Mouse (Mus musculus) limb, embryonic 12.5 days (tissue): Measurements from ENCODE around the gene Chst10. TPM values are rescaled to one million over a fixed set of nuclear protein-coding genes. Genes with fewer than 3 reads are reported as not detected.

Source experiments
- ATAC-seq: fragments of 200-750 bp; cut with Nextera tagmentation; 2 replicates; pipeline ENCODE4 v1.8.0; 2017; ENCODE audit warnings: low read depth, moderate TSS enrichment; ENCODE audit not compliant: insufficient number of reproducible peaks, insufficient read depth, low FRiP score, low TSS enrichment
- H3K27ac ChIP-seq: fragments of 300-500 bp; sonication (generic); 2 replicates; pipeline ENCODE4 v1.5.1; 2016; ENCODE audit warnings: mild to moderate bottlenecking, moderate library complexity
- H3K27me3 ChIP-seq: fragments of 300-500 bp; sonication (generic); 2 replicates; pipeline ENCODE4 v1.6.1; 2016; ENCODE audit warnings: mild to moderate bottlenecking, moderate library complexity
- H3K36me3 ChIP-seq: fragments of 300-500 bp; sonication (generic); 2 replicates; pipeline ENCODE4 v1.6.1; 2016; ENCODE audit warnings: mild to moderate bottlenecking, moderate library complexity
- H3K4me1 ChIP-seq: fragments of 300-500 bp; sonication (generic); replicated peaks from 2 replicates; pipeline ENCODE4 v1.6.1; 2016
- H3K4me2 ChIP-seq: fragments of 300-500 bp; sonication (generic); 2 replicates; pipeline ENCODE4 v1.6.1; 2016; ENCODE audit warnings: mild to moderate bottlenecking, moderate library complexity
- H3K4me3 ChIP-seq: fragments of 300-500 bp; sonication (generic); replicated peaks from 2 replicates; pipeline ENCODE4 v1.5.1; 2016; ENCODE audit warnings: mild to moderate bottlenecking
- H3K9ac ChIP-seq: fragments of 300-500 bp; sonication (generic); replicated peaks from 2 replicates; pipeline ENCODE4 v1.6.1; 2016; ENCODE audit warnings: mild to moderate bottlenecking, moderate library complexity
- H3K9me3 ChIP-seq: fragments of 300-500 bp; sonication (generic); 2 replicates; pipeline ENCODE4 v1.6.1; 2016; ENCODE audit warnings: mild to moderate bottlenecking, moderate library complexity
- WGBS: fragments of 180-500 bp; shearing (Covaris S2); methylation state at CpG from one replicate; pipeline ENCODE4 v1.1.7; 2016; 5-methylcytosine and 5-hydroxymethylcytosine counted together
- polyA plus RNA-seq: library from polyadenylated mRNA; unstranded; fragments of >200 nt; fragmentation: Nextera tagmentation; extraction: Ambion mirVana; gene quantifications from 2 replicates; pipeline ENCODE4 v1.2.1, GENCODE M21; 2016

The Chst10 gene
- polyA plus RNA-seq, 1 experiment from 2014 or later: 11.1 TPM

GRCm38 (mm10) chr1:38891444-38891843 lies 6.5 kb downstream of the Chst10 start:
- H3K36me3 ChIP-seq: no peaks in the 10 kb centered on the region
- 93% methylated on average over 5 of the region's 5 CpGs for WGBS
- H3K9ac ChIP-seq: no peak overlapping the region
- no peak overlapping the region for H3K4me2 ChIP-seq
- H3K4me1 ChIP-seq: peaks cover 13% of the 10 kb centered on the region
- H3K4me3 ChIP-seq: no peak overlapping the region
- H3K9me3 ChIP-seq: no peaks in the 10 kb centered on the region
- 0 out of 2 replicates have a peak, but pooled peaks cover 8% of the 10 kb centered on the region for H3K27me3 ChIP-seq
- ATAC-seq: no peak
- H3K27ac ChIP-seq: no peak overlapping the region

GRCm38 (mm10) chr1:38888803-38889202 lies 9.2 kb downstream of the Chst10 start:
- peaks cover 13% of the 10 kb centered on the region for H3K4me1 ChIP-seq
- ATAC-seq: no peak
- H3K9ac ChIP-seq: no peak overlapping the region
- no peaks in the 10 kb centered on the region for H3K9me3 ChIP-seq
- H3K27me3 ChIP-seq: 0 out of 2 replicates have a peak, but pooled peaks cover 2% of the 10 kb centered on the region
- no peak overlapping the region for H3K4me2 ChIP-seq
- no peaks in the 10 kb centered on the region for H3K36me3 ChIP-seq
- 86% methylated on average over 6 of the region's 6 CpGs for WGBS
- H3K27ac ChIP-seq: no peak overlapping the region
- no peak overlapping the region for H3K4me3 ChIP-seq

DNA sequence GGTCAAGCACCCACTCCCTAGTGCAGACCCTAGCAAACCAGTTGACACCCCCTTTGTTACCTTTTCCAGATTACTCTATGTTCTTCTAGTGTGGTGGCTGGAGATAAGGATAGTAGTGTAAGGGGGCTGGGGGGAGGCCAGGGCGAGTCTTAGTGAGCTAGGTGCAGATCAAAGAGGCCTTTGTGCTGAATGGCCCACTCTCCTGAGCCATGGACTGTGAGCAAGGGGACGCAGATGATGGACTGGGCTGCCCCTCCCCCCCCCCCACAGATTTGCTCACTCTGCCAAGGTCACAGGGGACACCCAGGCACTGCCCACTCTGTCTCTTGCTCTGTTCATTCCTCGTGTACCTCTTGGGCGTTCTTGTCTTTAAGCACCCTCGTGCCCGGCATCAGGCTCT lies 10.9 kb downstream of the Chst10 start:
- H3K36me3 ChIP-seq: 0 out of 2 replicates have a peak, but pooled peaks cover 8% of the 10 kb centered on the region
- WGBS: 59% methylated on average over 6 of the region's 6 CpGs
- no peaks in the 10 kb centered on the region; the same call in none of the 2 replicates for H3K4me1 ChIP-seq
- no peak overlapping the region for H3K27ac ChIP-seq
- no peak overlapping the region for H3K9ac ChIP-seq
- H3K4me2 ChIP-seq: no peak overlapping the region
- no peaks in the 10 kb centered on the region for H3K9me3 ChIP-seq
- H3K4me3 ChIP-seq: no peak overlapping the region
- H3K27me3 ChIP-seq: no peaks in the 10 kb centered on the region
- no peak for ATAC-seq

- Histone ChIP-seq H3K36me3 (0 out of 2 replicates have a peak, but pooled peaks cover 8% of the 10 kb centered on the region), H3K4me3 (no peak overlapping the region), H3K27me3 (no peaks in the 10 kb centered on the region), H3K9ac (no peak overlapping the region), H3K27ac (no peak overlapping the region), H3K4me1 (no peaks in the 10 kb centered on the region; the same call in none of the 2 replicates), H3K4me2 (no peak overlapping the region), H3K9me3 (no peaks in the 10 kb centered on the region)
- ATAC-seq: no peak
- WGBS: 80% methylated on average over 2 of the region's 2 CpGs
These were observed 11.4 kb downstream of the Chst10 start for GRCm38 (mm10) chr1:38886602-38887001.

GRCm38 (mm10) chr1:38885956-38886355 lies 12.0 kb downstream of the Chst10 start:
- Histone ChIP-seq H3K9me3 (no peaks in the 10 kb centered on the region), H3K27me3 (no peaks in the 10 kb centered on the region), H3K27ac (no peak overlapping the region), H3K4me2 (no peak overlapping the region), H3K4me3 (no peak overlapping the region), H3K9ac (no peak overlapping the region), H3K4me1 (no peaks in the 10 kb centered on the region; the same call in none of the 2 replicates), H3K36me3 (0 out of 2 replicates have a peak, but pooled peaks cover 8% of the 10 kb centered on the region)
- no peak for ATAC-seq
- 70% methylated on average over 2 of the region's 2 CpGs for WGBS

DNA sequence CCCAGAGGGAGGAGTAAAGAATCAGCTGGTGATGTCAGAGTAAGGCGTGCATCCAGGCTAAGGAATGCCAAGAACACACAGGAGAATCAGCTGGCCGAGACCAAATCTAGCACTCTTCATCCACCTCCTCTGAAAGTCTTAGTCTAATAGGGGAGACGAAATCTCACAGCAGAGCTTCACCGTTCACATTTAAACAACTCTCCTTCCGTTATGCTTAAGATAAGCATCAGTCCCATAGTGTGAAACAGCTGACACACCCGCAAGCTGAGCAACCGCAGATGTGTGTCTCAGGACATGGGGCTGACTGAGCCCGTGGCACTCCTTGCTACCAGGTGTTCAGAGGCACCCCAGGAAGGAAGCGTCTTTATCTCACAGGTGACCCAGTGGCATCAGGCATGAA lies 14.2 kb downstream of the Chst10 start:
- Histone ChIP-seq H3K36me3 (0 out of 2 replicates have a peak, but pooled peaks cover 8% of the 10 kb centered on the region), H3K27me3 (no peaks in the 10 kb centered on the region), H3K9me3 (no peaks in the 10 kb centered on the region; the same call in 1 of the 2 replicates), H3K4me2 (no peak overlapping the region), H3K4me3 (no peak overlapping the region), H3K9ac (no peak overlapping the region), H3K27ac (no peak overlapping the region), H3K4me1 (no peaks in the 10 kb centered on the region; the same call in none of the 2 replicates)
- no peak for ATAC-seq
- 86% methylated on average over 9 of the region's 9 CpGs for WGBS

DNA sequence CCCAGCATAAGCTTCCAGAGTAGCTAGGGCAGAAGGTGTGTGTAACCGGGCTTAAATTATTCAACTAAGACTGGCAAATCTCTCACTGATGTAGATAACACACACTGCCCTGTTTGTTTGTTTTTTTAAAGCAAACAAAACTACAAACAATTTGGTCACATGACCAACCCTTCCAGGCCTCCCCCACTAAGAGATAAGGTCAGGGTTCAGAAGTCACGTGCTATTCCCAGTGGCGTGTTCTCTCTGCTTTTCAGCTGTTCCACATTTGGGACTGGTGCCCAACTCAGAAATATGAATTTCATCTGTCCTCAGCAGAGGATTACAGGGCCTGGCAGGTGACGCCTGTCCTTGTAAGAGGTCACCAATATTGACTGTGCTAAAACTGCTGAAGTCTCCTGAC lies 15.2 kb downstream of the Chst10 start:
- H3K4me1 ChIP-seq: no peaks in the 10 kb centered on the region; the same call in none of the 2 replicates
- no peak overlapping the region for H3K4me3 ChIP-seq
- H3K9me3 ChIP-seq: no peaks in the 10 kb centered on the region; the same call in 1 of the 2 replicates
- no peak overlapping the region for H3K4me2 ChIP-seq
- H3K27me3 ChIP-seq: no peaks in the 10 kb centered on the region
- no peak overlapping the region for H3K9ac ChIP-seq
- 80% methylated on average over 4 of the region's 4 CpGs for WGBS
- 0 out of 2 replicates have a peak, but pooled peaks cover 8% of the 10 kb centered on the region for H3K36me3 ChIP-seq
- no peak overlapping the region for H3K27ac ChIP-seq
- ATAC-seq: no peak

- Histone ChIP-seq H3K27me3 (no peaks in the 10 kb centered on the region), H3K36me3 (0 out of 2 replicates have a peak, but pooled peaks cover 8% of the 10 kb centered on the region), H3K27ac (no peak overlapping the region), H3K9ac (no peak overlapping the region), H3K9me3 (no peaks in the 10 kb centered on the region; the same call in 1 of the 2 replicates), H3K4me2 (no peak overlapping the region), H3K4me1 (no peaks in the 10 kb centered on the region; the same call in 1 of the 2 replicates), H3K4me3 (no peak overlapping the region)
- WGBS: 80% methylated on average over 4 of the region's 4 CpGs
- no peak for ATAC-seq
These were observed 16.6 kb downstream of the Chst10 start for GRCm38 (mm10) chr1:38881366-38881765.

GRCm38 (mm10) chr1:38876671-38877382 lies 21.1 kb downstream of the Chst10 start:
- Histone ChIP-seq H3K27me3 (0 out of 2 replicates have a peak, but pooled peaks cover 3% of the 10 kb centered on the region), H3K27ac (no peak overlapping the region), H3K4me3 (no peak overlapping the region), H3K4me1 (no peaks in the 10 kb centered on the region), H3K9ac (no peak overlapping the region), H3K36me3 (no peaks in the 10 kb centered on the region; the same call in 1 of the 2 replicates), H3K9me3 (no peaks in the 10 kb centered on the region; the same call in 1 of the 2 replicates), H3K4me2 (no peak overlapping the region)
- WGBS: 63% methylated on average over 5 of the region's 5 CpGs
- ATAC-seq: no peak

- no peak for ATAC-seq
- Histone ChIP-seq H3K4me3 (no peak overlapping the region), H3K4me1 (no peaks in the 10 kb centered on the region), H3K9me3 (no peaks in the 10 kb centered on the region; the same call in 1 of the 2 replicates), H3K27me3 (0 out of 2 replicates have a peak, but pooled peaks cover 3% of the 10 kb centered on the region), H3K4me2 (no peak overlapping the region), H3K27ac (no peak overlapping the region), H3K36me3 (no peaks in the 10 kb centered on the region; the same call in 1 of the 2 replicates), H3K9ac (no peak overlapping the region)
- WGBS: 87% methylated on average over 5 of the region's 5 CpGs
These were observed 24.1 kb downstream of the Chst10 start for GRCm38 (mm10) chr1:38873911-38874310.

GRCm38 (mm10) chr1:38871834-38872233 lies 26.1 kb downstream of the Chst10 start:
- Histone ChIP-seq H3K27ac (no peak overlapping the region), H3K9ac (no peak overlapping the region), H3K4me2 (no peak overlapping the region), H3K9me3 (no peaks in the 10 kb centered on the region), H3K4me3 (no peak overlapping the region), H3K27me3 (peaks cover 3% of the 10 kb centered on the region; the same call in 1 of the 2 replicates), H3K4me1 (no peaks in the 10 kb centered on the region), H3K36me3 (peaks cover 11% of the 10 kb centered on the region; the same call in 1 of the 2 replicates)
- 78% methylated on average over 6 of the region's 6 CpGs for WGBS
- no peak for ATAC-seq
